Mouse (Mus musculus) ES-E14 (cell line): ENCODE measurements around the gene Arhgef28.

Experiments used
- CHD2 ChIP-seq: IDR thresholded peaks from 2 replicates; pipeline ENCODE4 v1.6.1; 2014; ENCODE audit warnings: mild to moderate bottlenecking, low read depth, low read length, inconsistent platforms
- HCFC1 ChIP-seq: IDR thresholded peaks from 2 replicates; pipeline ENCODE4 v1.6.1; 2012; ENCODE audit warnings: low read length, inconsistent platforms, borderline replicate concordance; ENCODE audit not compliant: insufficient read depth
- MAFK ChIP-seq: IDR thresholded peaks from 2 replicates; pipeline ENCODE4 v1.6.1; 2014; ENCODE audit warnings: mild to moderate bottlenecking, low read depth, low read length, inconsistent platforms; ENCODE audit not compliant: insufficient read depth

DNA sequence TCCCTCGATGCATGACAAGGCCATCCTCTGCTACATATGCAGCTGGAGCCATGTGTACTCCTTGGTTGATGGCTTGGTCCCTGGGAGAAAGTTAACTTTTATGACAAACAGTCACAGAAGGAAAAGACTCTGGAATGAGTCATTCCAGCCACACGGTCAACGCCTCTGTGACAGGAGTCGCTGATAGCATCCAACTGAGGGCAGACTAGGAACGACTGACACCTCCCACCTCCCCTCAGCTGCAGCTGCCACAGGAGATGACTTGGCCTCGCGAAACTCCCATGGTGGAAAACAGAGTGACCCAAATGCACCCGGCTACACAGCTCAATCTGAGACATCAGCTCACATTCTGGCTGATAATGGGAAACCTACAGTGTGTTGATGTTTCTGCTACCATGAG, 215.3 kb downstream of the Arhgef28 start:
- TF ChIP-seq HCFC1 (no peak), MAFK (no peak), CHD2 (no peak)
